Mouse (Mus musculus): ENCODE results near the gene Bloc1s3.

DNA sequence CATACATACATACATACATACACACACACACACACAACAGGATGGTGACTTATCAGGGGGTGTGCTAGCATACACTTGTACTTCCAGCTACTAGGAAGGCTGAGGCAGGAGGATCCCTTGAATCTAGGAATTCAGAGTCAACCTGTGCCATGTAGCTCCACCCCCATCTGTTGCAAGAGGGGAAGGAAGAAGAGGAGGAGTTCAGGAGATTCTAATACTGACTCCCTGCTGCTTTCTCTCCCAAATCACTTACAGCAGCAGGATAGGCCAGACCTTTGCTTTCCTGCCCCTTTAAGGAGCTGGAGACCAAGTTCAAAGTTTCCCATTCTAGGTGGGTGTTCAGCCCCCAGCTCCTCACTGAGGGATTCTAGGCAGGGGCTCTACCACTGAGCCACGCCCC is 22.7 kb downstream of the Bloc1s3 start:
- TF ChIP-seq CTCF (IDR thresholded peaks at IDR 0.05; ENCODE audit: control insufficient read depth, insufficient read depth, insufficient replicate concordance, low read depth, low read length) (no peak), POLR2A (IDR thresholded peaks at IDR 0.05; ENCODE audit: control insufficient read depth, low read depth, low read length) (no peak)

All from testis, adult 2 months (tissue).